Mouse (Mus musculus): ENCODE results near the gene Uba52. TPM values are rescaled to one million over a fixed set of nuclear protein-coding genes. Genes with fewer than 3 reads are reported as not detected.
A peak's percentile ranks its signal among the peaks of the same experiment; 100 is the strongest.

Uba52 gene
- total RNA-seq, 2 experiments from 2014 or later = 787 to 802 TPM

DNA sequence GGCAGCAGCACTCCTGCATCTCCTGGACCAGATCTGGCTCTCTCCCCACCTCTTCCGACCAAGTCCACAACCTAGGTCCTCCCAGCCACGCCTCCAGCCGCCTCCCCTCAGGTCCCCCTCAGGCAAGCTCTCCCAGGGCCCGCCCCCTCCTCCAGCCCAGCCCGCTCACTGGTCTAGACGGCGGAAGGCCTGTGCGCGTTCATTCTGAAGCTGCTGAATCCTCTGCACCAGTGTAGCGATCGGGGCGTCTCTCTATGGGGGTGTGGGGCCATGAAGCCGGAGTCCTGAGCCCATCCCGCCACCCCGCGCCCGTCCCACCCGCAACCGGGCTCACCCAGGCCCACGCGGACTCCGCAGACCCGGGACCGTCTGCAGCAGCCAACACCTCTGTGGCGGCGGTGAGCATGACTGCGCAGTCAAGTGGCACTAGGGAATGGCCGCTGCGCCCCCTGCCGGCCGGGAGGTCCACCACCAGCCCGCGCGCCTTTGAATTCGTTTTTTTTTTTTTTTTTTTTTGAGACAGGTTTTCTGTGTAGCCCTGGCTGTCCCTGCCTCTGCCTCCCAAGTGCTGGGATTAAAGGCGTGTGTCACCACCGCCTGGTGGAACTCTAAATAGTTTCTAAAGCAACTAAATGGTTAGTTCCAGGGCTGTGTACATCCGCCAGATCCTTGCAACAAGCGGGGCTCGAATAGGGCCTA lies 4.1 kb downstream of the Uba52 start, which contains the start of gene Rex1bd:
TSS of gene Rex1bd (minus strand) at position 425 of the 699 bp plus-strand sequence.
- intact Hi-C loops (cut with DNase I) = no loop called here
- peak; percentile 88 to 95 for DNase-seq

GRCm38 (mm10) chr8:70505698-70506327 lies 4.8 kb downstream of the Uba52 start:
- intact Hi-C loops (cut with DNase I) = loop anchor here (2.0 kb wide), 1 partner anchor 89 kb away; no protein-coding TSS in a partner anchor
- no peak for DNase-seq

DNA sequence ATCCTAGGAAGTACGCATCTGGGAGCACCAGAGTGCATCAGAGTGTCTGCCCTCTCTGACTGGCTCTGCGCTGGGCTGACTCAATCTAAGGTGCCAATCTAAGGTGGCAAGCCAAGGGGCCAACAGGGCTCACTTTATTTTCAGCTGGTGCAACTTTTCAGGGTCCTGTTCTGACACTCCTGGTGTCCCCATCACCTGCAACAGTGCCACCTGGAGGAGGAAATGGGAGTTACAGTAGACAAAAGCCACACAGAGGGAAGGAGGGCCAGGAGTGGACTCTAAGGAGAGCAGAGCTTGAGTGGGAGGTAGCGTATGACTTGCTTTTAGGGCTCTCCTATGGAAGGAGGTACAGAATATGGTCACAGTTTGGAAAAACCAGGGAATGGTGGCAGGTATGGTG lies 5.8 kb downstream of the Uba52 start:
- DNase-seq = peak; percentile 58 to 78

GRCm38 (mm10) chr8:70504291-70504716 lies 6.3 kb downstream of the Uba52 start:
- peak; percentile 73 for DNase-seq
- intact Hi-C loops (cut with DNase I) = loop anchor here (2.0 kb wide), 1 partner anchor 88 kb away; no protein-coding TSS in a partner anchor

More for the DNA sequence above, 5.8 kb downstream of the Uba52 start:
- intact Hi-C loops (cut with DNase I) = loop anchor here (2.0 kb wide), 1 partner anchor 88 kb away; no protein-coding TSS in a partner anchor

GRCm38 (mm10) chr8:70503062-70503750 lies 7.4 kb downstream of the Uba52 start:
- intact Hi-C loops (cut with DNase I) = loop anchor here (1.0 kb wide), 1 partner anchor 120 kb away; no protein-coding TSS in a partner anchor
- peak; percentile 69 to 71 for DNase-seq

- DNase-seq = no peak
- intact Hi-C loops (cut with DNase I) = no loop called here
Measured at GRCm38 (mm10) chr8:70502540-70502939, 8.1 kb downstream of the Uba52 start.

DNA sequence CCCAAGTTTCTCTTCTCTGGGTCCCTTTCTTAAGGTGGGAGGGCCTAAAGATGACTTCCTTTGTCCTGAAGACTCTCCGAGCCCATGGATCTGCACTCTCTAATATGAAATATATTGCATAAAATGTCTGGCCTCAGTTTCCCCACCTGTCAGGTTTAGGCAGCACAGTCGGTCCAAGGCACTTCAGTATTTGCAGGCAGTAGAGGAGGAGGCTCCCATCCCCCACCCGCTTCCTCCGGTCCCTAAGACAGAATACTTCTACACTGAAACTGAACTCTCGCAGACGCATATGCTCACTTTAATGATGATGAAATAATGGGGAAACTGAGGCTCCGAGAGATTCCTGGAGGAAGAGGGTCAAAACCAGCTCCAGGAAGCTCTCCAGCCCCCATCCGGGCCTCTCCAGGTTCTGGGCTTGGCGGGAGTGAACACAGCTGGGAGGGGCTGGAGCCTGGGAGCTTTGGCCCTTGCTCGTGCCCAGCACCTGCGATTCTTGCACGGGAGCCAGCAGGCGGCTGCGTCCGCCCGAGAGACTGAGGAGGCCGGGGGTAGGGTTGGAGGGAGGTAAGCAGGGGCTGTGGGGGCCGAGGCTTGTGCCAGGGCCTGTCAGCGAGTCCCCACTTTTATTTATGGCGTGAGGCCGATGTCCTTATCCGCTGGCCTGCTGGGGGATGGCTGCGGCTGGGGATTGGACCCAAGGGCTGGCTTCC lies 8.6 kb downstream of the Uba52 start:
- DNase-seq = peak; percentile 53 to 66
- intact Hi-C loops (cut with DNase I) = no loop called here

DNA sequence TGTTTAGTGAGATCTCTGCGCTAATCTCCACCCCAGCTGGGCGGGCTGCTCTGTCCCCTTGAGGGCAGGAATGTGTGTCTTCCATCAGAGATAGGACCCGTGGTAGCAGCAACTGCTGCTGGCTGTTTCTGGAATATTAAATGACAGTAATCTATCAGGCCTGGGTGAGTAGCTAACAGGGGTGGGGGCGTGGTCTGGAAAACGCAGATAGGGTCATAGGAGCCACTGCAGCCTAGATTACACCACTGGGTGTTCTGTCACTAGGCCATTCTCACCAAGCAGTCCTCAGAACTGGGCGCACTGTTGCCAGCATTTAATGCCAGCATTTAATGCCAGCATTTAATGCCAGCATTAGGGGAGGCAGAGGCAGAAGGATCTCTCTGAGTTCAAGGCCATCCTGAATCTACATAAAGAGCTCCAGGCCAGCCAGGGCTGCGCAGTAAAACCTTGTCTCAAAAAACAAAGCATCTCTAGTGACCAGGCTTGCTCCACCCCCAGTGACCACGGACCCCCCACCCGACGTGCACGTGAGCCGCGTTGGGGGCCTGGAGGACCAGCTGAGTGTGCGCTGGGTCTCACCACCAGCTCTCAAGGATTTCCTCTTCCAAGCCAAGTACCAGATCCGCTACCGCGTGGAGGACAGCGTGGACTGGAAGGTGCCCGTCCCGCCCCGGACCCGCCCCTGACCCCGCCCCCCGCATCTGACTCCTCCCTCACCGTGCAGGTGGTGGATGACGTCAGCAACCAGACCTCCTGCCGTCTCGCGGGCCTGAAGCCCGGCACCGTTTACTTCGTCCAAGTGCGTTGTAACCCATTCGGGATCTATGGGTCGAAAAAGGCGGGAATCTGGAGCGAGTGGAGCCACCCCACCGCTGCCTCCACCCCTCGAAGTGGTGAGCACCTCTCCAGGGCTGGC lies 10.0 kb downstream of the Uba52 start:
- intact Hi-C loops (cut with DNase I) = no loop called here
- DNase-seq = no peak

DNA sequence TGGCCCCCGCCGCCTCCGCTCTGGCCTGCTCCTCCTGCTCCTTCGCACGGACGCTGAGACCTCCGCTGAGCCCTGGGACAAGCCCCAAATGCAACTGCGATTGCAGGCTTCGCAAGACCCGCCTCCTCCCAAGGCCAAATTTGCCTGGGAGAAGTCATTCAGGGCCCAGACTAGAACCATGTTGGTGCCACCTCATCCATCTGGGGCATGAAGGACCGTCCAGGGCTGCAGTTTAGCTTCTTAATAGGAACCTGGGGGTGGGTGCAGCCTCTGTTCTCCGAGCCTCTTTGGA lies 14.9 kb downstream of the Uba52 start:
- intact Hi-C loops (cut with DNase I) = no loop called here

GRCm38 (mm10) chr8:70495001-70495770 lies 15.4 kb downstream of the Uba52 start:
- intact Hi-C loops (cut with DNase I) = no loop called here
- DNase-seq = no peak

More for the DNA sequence above, 14.9 kb downstream of the Uba52 start:
- DNase-seq = no peak

DNA sequence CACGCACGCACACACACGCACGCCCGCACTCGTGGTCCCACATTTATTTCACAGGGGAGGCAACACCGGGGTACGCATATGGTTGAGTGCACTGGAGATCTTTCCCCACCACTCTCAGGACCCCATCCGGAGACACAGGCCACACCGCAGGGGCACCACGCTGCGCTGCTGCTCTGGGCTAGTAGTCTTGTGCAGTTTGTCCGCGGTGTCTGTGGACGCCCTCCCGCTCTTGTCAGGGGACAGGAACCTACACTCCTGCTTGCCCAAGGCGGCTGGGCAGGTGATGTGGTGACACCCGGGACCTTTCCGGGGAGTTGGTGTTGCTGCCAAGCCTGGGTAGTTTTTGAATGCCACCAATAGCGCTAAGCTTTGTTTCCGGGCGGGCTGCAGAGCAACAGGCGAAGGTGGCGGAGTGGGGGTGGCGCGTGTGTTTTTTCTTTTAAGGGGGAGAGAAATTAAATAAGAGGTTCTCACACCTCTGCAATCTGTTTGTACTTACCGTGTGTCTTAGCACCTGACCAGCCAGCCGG lies 16.1 kb downstream of the Uba52 start:
- no peak for DNase-seq
- intact Hi-C loops (cut with DNase I) = no loop called here

GRCm38 (mm10) chr8:70493692-70494415 lies 16.7 kb downstream of the Uba52 start:
- intact Hi-C loops (cut with DNase I) = no loop called here
- DNase-seq = no peak

- intact Hi-C loops (cut with DNase I) = no loop called here
- DNase-seq = no peak
Measured at GRCm38 (mm10) chr8:70492664-70493640, 17.6 kb downstream of the Uba52 start, which contains the start of gene Crlf1. TSS of gene Crlf1 (plus strand) at chr8:70493158.

DNA sequence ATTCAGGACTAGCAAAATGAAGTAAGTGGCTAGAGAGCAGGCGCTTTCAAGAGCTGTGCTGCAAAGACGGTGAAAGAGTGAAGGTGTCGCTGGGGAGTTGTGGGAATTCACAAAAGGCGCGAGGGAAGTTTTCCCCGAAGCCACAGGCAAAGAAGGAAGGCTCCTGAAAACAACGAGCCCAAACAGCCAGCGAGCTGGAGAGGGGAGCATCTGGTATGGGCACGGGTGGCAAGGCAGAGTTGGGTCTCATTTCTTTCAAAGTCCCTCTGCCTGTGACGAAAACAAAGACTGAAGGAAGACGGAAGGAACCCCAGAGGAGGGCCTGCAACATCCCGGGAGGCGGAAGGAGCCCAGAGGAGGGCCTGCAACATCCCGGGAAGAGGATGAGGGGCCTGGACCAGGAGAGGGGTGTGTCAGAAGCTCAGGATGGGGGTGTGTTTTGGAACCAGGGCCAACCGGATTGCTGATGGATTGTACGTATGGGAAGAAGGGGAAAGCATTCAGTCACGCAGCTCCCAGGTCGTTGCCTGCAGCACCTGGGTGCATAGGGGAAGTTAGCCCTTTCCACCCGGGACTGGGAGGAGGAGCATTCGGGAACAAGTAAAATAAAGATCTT lies 19.6 kb downstream of the Uba52 start:
- no peak for DNase-seq
- intact Hi-C loops (cut with DNase I) = no loop called here

DNA sequence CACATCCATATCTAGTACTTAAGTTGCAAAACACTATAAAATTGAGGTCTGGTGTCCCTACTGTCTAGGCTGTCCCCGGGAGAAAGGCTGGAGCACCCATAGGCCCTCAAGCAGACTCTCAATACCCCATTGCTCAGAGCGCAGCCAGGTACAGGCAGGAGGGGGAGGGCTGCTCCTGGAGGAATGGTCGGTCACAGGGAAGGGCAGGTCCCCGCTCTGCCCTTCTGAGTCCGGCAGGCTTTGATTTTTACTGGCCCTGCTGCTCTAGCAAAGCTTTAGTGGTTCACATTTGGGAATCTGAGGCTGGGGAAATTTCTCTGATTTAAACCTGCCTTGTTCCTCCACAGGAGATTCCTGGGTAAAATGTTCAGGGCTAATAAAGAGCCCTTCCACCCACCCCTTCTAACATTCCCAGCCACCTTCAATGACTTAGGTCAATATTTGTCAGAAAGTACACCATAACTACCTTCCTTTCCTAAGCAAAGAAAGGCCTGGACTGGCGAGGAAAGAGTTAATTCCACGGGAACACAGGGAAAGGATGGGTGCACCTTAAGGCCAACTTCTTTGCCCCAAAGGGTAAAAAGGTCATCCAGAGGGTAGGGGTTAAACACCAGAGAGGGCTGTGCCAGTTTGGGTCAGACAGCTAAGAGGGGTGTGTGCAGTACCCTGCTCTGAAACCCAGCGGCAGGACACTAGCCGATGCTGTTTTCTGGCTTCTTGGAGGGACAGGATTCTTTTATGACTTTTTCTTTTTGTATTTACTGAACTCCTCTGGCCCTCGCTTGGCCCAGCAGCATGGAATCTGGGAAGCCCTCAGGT lies 20.3 kb downstream of the Uba52 start:
- intact Hi-C loops (cut with DNase I) = no loop called here

More for the DNA sequence above, 20.3 kb downstream of the Uba52 start:
- no peak for DNase-seq

Measured in gastrocnemius, postnatal 36 days (tissue).